Mouse (Mus musculus): Measurements from ENCODE around the gene Slc29a2. TPM values are rescaled to one million over a fixed set of nuclear protein-coding genes. Genes with fewer than 3 reads are reported as not detected.

Gene Slc29a2
- total and polyA plus RNA-seq, 2 experiments, result 0.28 to 2.3 TPM

- no peak overlapping the region for H3K4me3 ChIP-seq (ENCODE audit: insufficient read depth, low read depth, low read length)
- H3K9ac ChIP-seq (ENCODE audit: low read depth, low read length), result no peak overlapping the region
- H3K36me3 ChIP-seq (ENCODE audit: control insufficient read depth, insufficient read depth, low read length), result no peaks in the 10 kb centered on the region
- H3K27me3 ChIP-seq (ENCODE audit: control insufficient read depth, insufficient read depth, low read length), result peaks cover 6% of the 10 kb centered on the region; the same call in 1 of the 2 replicates
- no peaks in the 10 kb centered on the region for H3K4me1 ChIP-seq (ENCODE audit: control insufficient read depth, insufficient read depth, low read length)
- no peaks in the 10 kb centered on the region for H3K79me2 ChIP-seq (ENCODE audit: control insufficient read depth, insufficient read depth, low read length)
- TF ChIP-seq POLR2A (IDR thresholded peaks at IDR 0.05; ENCODE audit: extremely low read depth, insufficient read depth, low read length) (no peak), CTCF (IDR thresholded peaks at IDR 0.05; ENCODE audit: low read depth, low read length) (no peak)
- no peak for DNase-seq (ENCODE audit: extremely low read depth, low read depth, low spot score)
- no peak overlapping the region for H3K27ac ChIP-seq (replicated peaks; ENCODE audit: insufficient read depth, low read depth, low read length)
- 5% methylated on average over 22 of the region's 22 CpGs for WGBS
Observed at GRCm38 (mm10) chr19:4990716-4991115, 32.9 kb upstream of the Slc29a2 start.

- WGBS, result 17% methylated on average over 8 of the region's 8 CpGs
- DNase-seq (ENCODE audit: extremely low read depth, low read depth, low spot score), result no peak
- no peak overlapping the region for H3K4me3 ChIP-seq (ENCODE audit: insufficient read depth, low read depth, low read length)
Observed at GRCm38 (mm10) chr19:4992371-4992770, 31.3 kb upstream of the Slc29a2 start.

GRCm38 (mm10) chr19:4992904-4993303 is 30.8 kb upstream of the Slc29a2 start:
- Histone ChIP-seq H3K9ac (ENCODE audit: low read depth, low read length) (no peak overlapping the region), H3K4me3 (ENCODE audit: insufficient read depth, low read depth, low read length) (no peak overlapping the region), H3K36me3 (ENCODE audit: control insufficient read depth, insufficient read depth, low read length) (no peaks in the 10 kb centered on the region), H3K27ac (replicated peaks; ENCODE audit: insufficient read depth, low read depth, low read length) (no peak overlapping the region), H3K27me3 (ENCODE audit: control insufficient read depth, insufficient read depth, low read length) (peaks cover 6% of the 10 kb centered on the region; the same call in 1 of the 2 replicates), H3K79me2 (ENCODE audit: control insufficient read depth, insufficient read depth, low read length) (no peaks in the 10 kb centered on the region), H3K4me1 (ENCODE audit: control insufficient read depth, insufficient read depth, low read length) (no peaks in the 10 kb centered on the region)
- no peak for TF ChIP-seq CTCF (IDR thresholded peaks at IDR 0.05; ENCODE audit: low read depth, low read length)
- DNase-seq (ENCODE audit: extremely low read depth, low read depth, low spot score), result no peak
- 8% methylated on average over 9 of the region's 9 CpGs for WGBS

More at GRCm38 (mm10) chr19:4992371-4992770, 31.3 kb upstream of the Slc29a2 start:
- H3K4me1 ChIP-seq (ENCODE audit: control insufficient read depth, insufficient read depth, low read length), result no peaks in the 10 kb centered on the region
- peaks cover 6% of the 10 kb centered on the region; the same call in 1 of the 2 replicates for H3K27me3 ChIP-seq (ENCODE audit: control insufficient read depth, insufficient read depth, low read length)
- no peaks in the 10 kb centered on the region for H3K36me3 ChIP-seq (ENCODE audit: control insufficient read depth, insufficient read depth, low read length)
- H3K9ac ChIP-seq (ENCODE audit: low read depth, low read length), result no peak overlapping the region
- no peak overlapping the region for H3K27ac ChIP-seq (replicated peaks; ENCODE audit: insufficient read depth, low read depth, low read length)
- TF ChIP-seq CTCF (IDR thresholded peaks at IDR 0.05; ENCODE audit: low read depth, low read length) (no peak), POLR2A (IDR thresholded peaks at IDR 0.05; ENCODE audit: extremely low read depth, insufficient read depth, low read length) (no peak)
- H3K79me2 ChIP-seq (ENCODE audit: control insufficient read depth, insufficient read depth, low read length), result no peaks in the 10 kb centered on the region

- no peak overlapping the region for H3K27ac ChIP-seq (replicated peaks; ENCODE audit: insufficient read depth, low read depth, low read length)
- H3K36me3 ChIP-seq (ENCODE audit: control insufficient read depth, insufficient read depth, low read length), result no peaks in the 10 kb centered on the region
- no peak for DNase-seq (ENCODE audit: extremely low read depth, low read depth, low spot score)
- H3K4me1 ChIP-seq (ENCODE audit: control insufficient read depth, insufficient read depth, low read length), result no peaks in the 10 kb centered on the region
- H3K9ac ChIP-seq (ENCODE audit: low read depth, low read length), result no peak overlapping the region
- H3K4me3 ChIP-seq (ENCODE audit: insufficient read depth, low read depth, low read length), result no peak overlapping the region
- WGBS, result 66% methylated on average over 5 of the region's 5 CpGs
- H3K79me2 ChIP-seq (ENCODE audit: control insufficient read depth, insufficient read depth, low read length), result no peaks in the 10 kb centered on the region
- H3K27me3 ChIP-seq (ENCODE audit: control insufficient read depth, insufficient read depth, low read length), result peaks cover 11% of the 10 kb centered on the region
- TF ChIP-seq POLR2A (IDR thresholded peaks at IDR 0.05; ENCODE audit: extremely low read depth, insufficient read depth, low read length) (no peak), CTCF (IDR thresholded peaks at IDR 0.05; ENCODE audit: low read depth, low read length) (no peak)
Observed at GRCm38 (mm10) chr19:4994043-4994442, 29.6 kb upstream of the Slc29a2 start.

- H3K27me3 ChIP-seq (ENCODE audit: control insufficient read depth, insufficient read depth, low read length), result peaks cover 5% of the 10 kb centered on the region; the same call in 1 of the 2 replicates
- TF ChIP-seq POLR2A (IDR thresholded peaks at IDR 0.05; ENCODE audit: extremely low read depth, insufficient read depth, low read length) (no peak), CTCF (IDR thresholded peaks at IDR 0.05; ENCODE audit: low read depth, low read length) (no peak)
Observed at GRCm38 (mm10) chr19:4999445-5000140, 24.1 kb upstream of the Slc29a2 start.

More at GRCm38 (mm10) chr19:4999445-5000140, 24.1 kb upstream of the Slc29a2 start:
- H3K9ac ChIP-seq (ENCODE audit: low read depth, low read length), result no peak overlapping the region
- no peak overlapping the region for H3K27ac ChIP-seq (replicated peaks; ENCODE audit: insufficient read depth, low read depth, low read length)
- no peak for DNase-seq (ENCODE audit: extremely low read depth, low read depth, low spot score)
- no peaks in the 10 kb centered on the region for H3K4me1 ChIP-seq (ENCODE audit: control insufficient read depth, insufficient read depth, low read length)
- no peak overlapping the region for H3K4me3 ChIP-seq (ENCODE audit: insufficient read depth, low read depth, low read length)
- no peaks in the 10 kb centered on the region for H3K36me3 ChIP-seq (ENCODE audit: control insufficient read depth, insufficient read depth, low read length)
- WGBS, result 64% methylated on average over 6 of the region's 6 CpGs
- no peaks in the 10 kb centered on the region for H3K79me2 ChIP-seq (ENCODE audit: control insufficient read depth, insufficient read depth, low read length)

All from liver, adult 2 months (tissue).